Mouse (Mus musculus) layer of hippocampus, adult 9-11 months (tissue): ENCODE data around the gene Pllp.

Experiments used
- DNase-seq: peaks from one replicate; pipeline ENCODE4 v3.0.0; 2022

The Pllp gene

DNA sequence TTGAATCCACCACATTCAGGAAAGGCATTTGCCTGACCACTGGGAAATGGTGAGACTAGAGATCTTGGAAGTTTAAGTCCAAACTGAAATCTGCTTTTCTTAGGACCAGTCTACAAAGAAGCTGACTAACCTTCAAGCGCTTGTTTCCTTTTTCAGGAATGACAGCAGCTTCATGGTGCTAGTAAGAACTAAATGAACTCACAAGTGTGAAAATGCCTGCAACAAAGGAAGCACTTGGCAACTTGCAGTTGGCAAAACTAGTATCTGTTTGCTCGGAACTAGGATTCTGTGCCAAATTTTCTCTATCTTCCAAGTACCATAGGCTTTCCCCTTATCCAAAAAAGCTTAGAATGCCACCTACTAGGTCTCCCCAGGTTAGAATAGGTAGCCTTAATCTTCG lies 49.9 kb downstream of the Pllp start:
- DNase-seq, result no peak

DNA sequence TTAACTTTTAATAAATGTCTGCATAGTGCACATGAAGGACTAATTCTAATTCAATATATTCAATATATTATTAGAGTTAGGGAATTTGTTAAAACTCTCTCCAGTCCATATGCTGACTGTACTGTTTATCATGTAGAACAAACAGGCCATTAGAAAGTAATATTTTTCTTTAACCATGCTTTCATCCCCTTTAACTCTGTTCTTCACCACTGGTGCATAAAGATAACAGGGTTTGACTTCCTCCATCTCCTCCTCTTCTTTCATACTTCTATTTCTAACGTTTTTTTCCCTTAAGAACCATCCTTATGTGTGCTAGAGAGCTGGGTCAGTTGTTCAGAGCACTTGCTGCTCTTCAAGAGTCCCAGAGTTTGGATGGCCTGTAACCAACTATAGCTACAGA lies 50.9 kb downstream of the Pllp start:
- DNase-seq, result no peak

DNA sequence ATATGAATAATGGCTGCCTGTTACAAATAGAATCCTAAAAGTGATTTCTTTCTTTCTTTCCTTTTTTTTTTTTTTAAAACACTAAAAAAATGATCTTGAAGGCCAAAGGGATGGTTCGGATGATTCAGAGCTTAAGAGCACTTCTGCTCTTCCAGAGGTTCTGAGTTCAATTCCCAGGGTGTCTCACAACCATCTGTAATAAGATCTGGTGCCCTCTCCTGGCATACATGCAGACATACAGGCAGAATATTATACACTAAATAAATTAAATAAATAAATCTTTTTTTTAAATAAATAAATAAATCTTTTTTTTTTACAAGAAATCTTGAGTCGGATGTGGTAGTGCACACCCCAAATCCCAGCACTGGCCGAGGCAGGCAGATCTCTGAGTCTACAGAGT lies 54.1 kb downstream of the Pllp start:
- no peak for DNase-seq

DNA sequence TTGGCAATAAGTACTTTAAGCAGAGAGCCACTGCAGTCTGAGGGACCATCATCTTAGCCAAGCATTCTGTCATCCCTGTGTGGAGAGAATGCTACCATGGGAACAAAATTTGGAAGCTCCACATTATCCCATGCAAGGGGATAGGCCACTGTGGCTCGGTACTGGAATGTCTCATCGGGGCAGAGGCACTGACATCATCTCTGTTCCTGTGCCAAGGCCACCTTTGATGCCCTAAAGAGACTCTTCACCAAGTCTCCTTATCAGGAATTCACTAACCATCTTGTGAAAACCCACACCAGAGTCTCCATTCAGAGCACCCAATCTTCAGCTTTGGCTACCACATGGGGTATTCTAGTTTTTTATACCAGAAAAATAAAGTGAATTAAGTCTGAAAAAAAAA lies 54.9 kb downstream of the Pllp start:
- DNase-seq, result no peak

DNA sequence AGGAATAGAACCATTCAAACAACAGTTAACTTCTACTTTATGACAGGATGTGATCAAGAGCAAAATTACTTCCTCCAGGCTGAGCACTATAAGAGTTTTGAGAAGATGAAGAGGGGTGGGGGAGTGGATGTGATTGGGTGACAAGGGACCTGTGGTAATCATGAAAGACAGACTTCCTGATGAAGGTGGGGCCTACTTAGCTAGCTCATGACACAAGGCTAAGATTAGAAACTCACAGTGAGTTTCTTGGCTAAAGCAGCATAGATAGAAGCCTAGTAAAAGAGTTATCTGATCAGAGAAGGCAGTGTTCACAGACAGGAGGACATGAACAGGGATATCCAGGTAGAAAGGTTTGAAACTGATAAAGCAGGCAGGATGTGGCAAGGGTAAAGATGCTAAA lies 61.9 kb downstream of the Pllp start:
- no peak for DNase-seq

DNA sequence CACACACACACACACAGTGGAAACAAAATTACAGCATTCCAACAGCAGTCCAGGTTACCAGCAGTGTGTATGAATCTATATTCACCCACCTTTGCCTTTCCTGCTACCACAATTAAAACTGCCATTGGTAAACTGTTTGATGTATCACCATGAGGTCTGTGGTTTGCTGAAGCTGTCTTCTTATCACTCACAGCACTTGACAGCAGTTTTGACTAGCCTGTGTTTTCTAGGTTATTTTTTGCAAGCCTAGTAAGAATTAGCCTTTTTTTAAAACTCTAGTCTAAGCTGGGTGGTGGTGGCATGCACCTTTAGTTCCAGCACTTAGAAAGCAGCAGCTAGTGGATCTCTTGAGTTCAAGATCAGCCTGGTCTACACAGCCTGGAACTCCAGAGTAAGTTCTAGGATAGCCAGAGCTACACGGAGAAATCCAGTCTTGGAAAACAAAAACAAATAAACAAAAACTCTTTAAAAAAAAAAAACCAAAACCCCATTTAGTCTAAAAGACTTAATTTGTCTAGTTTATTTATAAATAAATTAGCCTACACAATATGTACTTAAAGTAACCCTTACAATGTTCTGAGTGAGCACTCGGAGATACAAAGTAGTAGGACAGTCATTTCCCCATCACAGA lies 62.4 kb downstream of the Pllp start:
- DNase-seq, result no peak
